Mouse (Mus musculus) heart, postnatal 0 days (tissue): ENCODE measurements around the gene Suv39h2.

Experiments
- CTCF ChIP-seq: IDR thresholded peaks from 2 replicates; pipeline ENCODE4 v1.5.1; 2016; ENCODE audit warnings: antibody characterized with exemption, control low read depth, low read depth
- EP300 ChIP-seq: IDR thresholded peaks from 2 replicates; pipeline ENCODE4 v1.6.1; 2016; ENCODE audit warnings: antibody characterized with exemption, low read depth

DNA sequence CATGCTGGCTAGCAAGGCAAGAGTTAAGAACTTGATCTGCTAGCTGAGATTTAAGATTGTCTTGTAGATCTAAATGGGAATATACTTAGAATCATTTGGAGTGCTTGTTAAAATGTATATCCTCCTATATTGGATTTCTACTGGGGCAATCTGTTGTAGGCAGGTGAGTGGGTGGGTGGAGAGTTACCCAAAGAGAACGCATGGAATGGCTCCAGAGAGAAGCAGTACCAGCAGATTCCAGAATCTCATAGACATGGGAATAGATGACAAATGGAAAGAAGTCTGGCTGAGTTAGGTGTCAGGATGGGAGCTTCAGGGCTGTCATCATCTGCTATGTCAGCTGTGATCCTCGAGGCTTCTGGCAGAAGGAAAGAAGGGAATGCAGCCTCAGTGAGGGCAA, 25.4 kb downstream of the Suv39h2 start:
- TF ChIP-seq CTCF: no peak
- TF ChIP-seq EP300: no peak
